13 mouse cellular contexts compared by ENCODE assay signal in genomic region chr14:122480355-122480754, GRCm38 (mm10). TPM values are rescaled to one million over a fixed set of nuclear protein-coding genes. Genes with fewer than 3 reads are reported as not detected.
DNase-seq lines count a peak whose midpoint lies in the region; ATAC-seq and TF ChIP-seq lines count a peak whose summit lies in the region.
"Had no signal": no experiment of that assay in that cellular context is flagged by ENCODE, and none has a peak within 500 bp of the region (broad histone marks: within the 10 kb centered on the region; RNA-seq: fewer than 3 reads in every experiment).

No protein-coding gene starts in this region.

- no peak for TF ChIP-seq CTCF in layer of hippocampus, adult 2 months (conservative IDR thresholded peaks at IDR 0.05)
- no peak for TF ChIP-seq CTCF in lung, adult 2 months (IDR thresholded peaks at IDR 0.05; ENCODE audit: insufficient read depth, low read length)

- no peak overlapping the region for H3K9ac ChIP-seq in forebrain, embryonic 16.5 days (replicated peaks; ENCODE audit: low read depth, low read length)

- TF ChIP-seq POLR2A in lung, adult 2 months (IDR thresholded peaks at IDR 0.05; ENCODE audit: borderline replicate concordance, extremely low read depth, low read depth, low read length): no peak

- no peak for DNase-seq in layer of hippocampus, adult 2 months (ENCODE audit: low spot score in 2 of 2)
- no peak for DNase-seq in layer of hippocampus, postnatal 10 days (ENCODE audit: low spot score in 2 of 2)
- DNase-seq in mesoderm, embryonic 11.5 days (ENCODE audit: low read depth, low spot score): peak; percentile 39
- DNase-seq in retina, embryonic 14.5 days (ENCODE audit: low spot score): peak; percentile 54
- no peak for DNase-seq in adrenal gland, postnatal 36 days
- no peak for DNase-seq in lung, adult 2 months
- DNase-seq in layer of hippocampus, adult 8-10 months (ENCODE audit: low spot score in 2 of 2): no peak
- DNase-seq: kidney, adult 9 months; right cerebral cortex, postnatal 14 days had no signal

- H3K9me3 ChIP-seq in forebrain, embryonic 16.5 days (ENCODE audit: control insufficient read depth, low read length): no peaks in the 10 kb centered on the region

- H3K4me3 ChIP-seq in layer of hippocampus, adult 2 months: peak overlapping the region; percentile 57
- peak overlapping the region; percentile 22 for H3K4me3 ChIP-seq in forebrain, embryonic 16.5 days (replicated peaks; ENCODE audit: low read length)
- no peak overlapping the region for H3K4me3 ChIP-seq in lung, adult 2 months (replicated peaks; ENCODE audit: extremely low read depth, low read depth, low read length)

- peak overlapping the region; percentile 42 for H3K4me2 ChIP-seq in forebrain, embryonic 16.5 days (ENCODE audit: low read length)

- no peak for ATAC-seq in forebrain, embryonic 16.5 days

- peaks cover 29% of the 10 kb centered on the region for H3K4me1 ChIP-seq in forebrain, embryonic 16.5 days (replicated peaks; ENCODE audit: control insufficient read depth, insufficient read depth, low read length)
- H3K4me1 ChIP-seq in lung, adult 2 months (ENCODE audit: control insufficient read depth, insufficient read depth, low read length): peaks cover 4% of the 10 kb centered on the region; the same call in 1 of the 2 replicates

- no peaks in the 10 kb centered on the region for H3K36me3 ChIP-seq in forebrain, embryonic 16.5 days (ENCODE audit: control insufficient read depth, insufficient read depth)

- 19% methylated on average over 2 of the region's 2 CpGs for WGBS in forebrain, embryonic 16.5 days
- WGBS in lung, adult 2 months: 19% methylated on average over 2 of the region's 2 CpGs

- peak overlapping the region; percentile 70 for H3K27ac ChIP-seq in layer of hippocampus, adult 2 months
- H3K27ac ChIP-seq in forebrain, embryonic 16.5 days (ENCODE audit: low read length): no peak overlapping the region

- H3K27me3 ChIP-seq in forebrain, embryonic 16.5 days (replicated peaks; ENCODE audit: control insufficient read depth, insufficient read depth, low read length): peaks cover 38% of the 10 kb centered on the region

RNA-seq across cellular contexts. Expression of gene Zic2, which starts 5.1 kb away (rescaled TPM):
- total RNA-seq in layer of hippocampus, adult 2 months (2021): 10 to 100 TPM; 17.7 to 21.9 TPM
- total RNA-seq in layer of hippocampus, postnatal 10 days (2021): 10 to 100 TPM; 23.7 to 25.4 TPM
- polyA plus RNA-seq in forebrain, embryonic 16.5 days (2015; fragmentation: Nextera tagmentation; extraction: Ambion mirVana): 4.4 and 5.6 TPM in 2 replicates
- under 1 TPM in 1 of 2 experiments, not detected in 1; 0.13 TPM for total RNA-seq in adrenal gland, postnatal 36 days (2021)
- not detected in 2 replicates for polyA plus RNA-seq in lung, adult 2 months (2012; rRNA removed)
- 10 to 100 TPM; 15.0 to 20.8 (median 18.6) TPM for total RNA-seq in layer of hippocampus, adult 8-10 months (2022)
- polyA plus RNA-seq: heart, embryonic 14.5 days had no signal

RNA-seq across cellular contexts. Expression of gene Gm10837, which starts 10.0 kb away (rescaled TPM):
- not detected for total RNA-seq in layer of hippocampus, adult 2 months (2021)
- total RNA-seq in layer of hippocampus, postnatal 10 days (2021): not detected
- polyA plus RNA-seq in forebrain, embryonic 16.5 days (2015; fragmentation: Nextera tagmentation; extraction: Ambion mirVana): 0.16 and 0.41 TPM in 2 replicates
- not detected for total RNA-seq in adrenal gland, postnatal 36 days (2021)
- polyA plus RNA-seq in lung, adult 2 months (2012; rRNA removed): not detected in 2 replicates
- under 1 TPM in 1 of 4 experiments, not detected in 3; 0.51 TPM for total RNA-seq in layer of hippocampus, adult 8-10 months (2022)
- total RNA-seq: left cerebral cortex, postnatal 36 days had no signal
- polyA plus RNA-seq: C2C12; heart, embryonic 14.5 days had no signal

RNA-seq across cellular contexts. Expression of gene Zic5, which starts 14.9 kb away (rescaled TPM):
- 1 to 10 TPM; 3.9 to 4.4 TPM for total RNA-seq in layer of hippocampus, adult 2 months (2021)
- 1 to 10 TPM; 4.3 to 5.4 TPM for total RNA-seq in layer of hippocampus, postnatal 10 days (2021)
- 5.5 and 8.7 TPM in 2 replicates for polyA plus RNA-seq in forebrain, embryonic 16.5 days (2015; fragmentation: Nextera tagmentation; extraction: Ambion mirVana)
- total RNA-seq in adrenal gland, postnatal 36 days (2021): not detected
- polyA plus RNA-seq in lung, adult 2 months (2012; rRNA removed): 0.06 TPM in 1 of 2 replicates, not detected in the other
- 1 to 10 TPM; 2.6 to 6.1 (median 4.2) TPM for total RNA-seq in layer of hippocampus, adult 8-10 months (2022)

RNA-seq across cellular contexts. Expression of gene Gm5089, which starts 29.4 kb away (rescaled TPM):
- total RNA-seq in layer of hippocampus, adult 2 months (2021): under 1 TPM; 0.17 to 0.36 TPM
- under 1 TPM; 0.23 to 0.38 TPM for total RNA-seq in layer of hippocampus, postnatal 10 days (2021)
- polyA plus RNA-seq in forebrain, embryonic 16.5 days (2015; fragmentation: Nextera tagmentation; extraction: Ambion mirVana): 0.40 and 0.47 TPM in 2 replicates
- not detected for total RNA-seq in adrenal gland, postnatal 36 days (2021)
- polyA plus RNA-seq in lung, adult 2 months (2012; rRNA removed): not detected in 2 replicates
- total RNA-seq in layer of hippocampus, adult 8-10 months (2022): under 1 TPM; 0.32 to 0.92 (median 0.55) TPM
- polyA plus RNA-seq: C2C12; heart, embryonic 14.5 days had no signal

RNA-seq across cellular contexts. Expression of gene Pcca, which starts 53.8 kb away (rescaled TPM):
- total RNA-seq in layer of hippocampus, adult 2 months (2021): 10 to 100 TPM; 41.2 to 44.3 TPM
- 10 to 100 TPM; 32.5 to 49.2 TPM for total RNA-seq in layer of hippocampus, postnatal 10 days (2021)
- polyA plus RNA-seq in forebrain, embryonic 16.5 days (2015; fragmentation: Nextera tagmentation; extraction: Ambion mirVana): 22.8 and 25.3 TPM in 2 replicates
- total RNA-seq in adrenal gland, postnatal 36 days (2021): 100 to 1,000 TPM; 128 to 156 TPM
- 8.0 and 18.7 TPM in 2 replicates for polyA plus RNA-seq in lung, adult 2 months (2012; rRNA removed)
- total RNA-seq in layer of hippocampus, adult 8-10 months (2022): 10 to 100 TPM; 37.4 to 44.9 (median 44.0) TPM

Comparison
In these comparisons a context has a peak if more than half of its experiments do, and no peak if none do; other contexts are left out.
1. DNase-seq: peak in mesoderm, embryonic 11.5 days (single experiment) and retina, embryonic 14.5 days (single experiment); none in layer of hippocampus, adult 2 months (0 of 2), layer of hippocampus, postnatal 10 days (0 of 2), adrenal gland, postnatal 36 days (0 of 2), lung, adult 2 months (single experiment) and layer of hippocampus, adult 8-10 months (0 of 2).
2. RNA of gene Zic2, which starts 5.1 kb away (total RNA-seq): 23.7 to 25.4 TPM in layer of hippocampus, postnatal 10 days, 17.7 to 21.9 TPM in layer of hippocampus, adult 2 months and 15.0 to 20.8 TPM in layer of hippocampus, adult 8-10 months; 0.13 TPM in adrenal gland, postnatal 36 days; every median in the first group is over 10 times any median in the second.